Mouse (Mus musculus) layer of hippocampus, adult 8-10 months (tissue): ENCODE measurements around the gene Foxo1. TPM values are rescaled to one million over a fixed set of nuclear protein-coding genes. Genes with fewer than 3 reads are reported as not detected.

Experiments used
- DNase-seq, 2 experiments: peaks; one replicate each; pipeline ENCODE4 v3.0.0; 2022; ENCODE audit warnings: low spot score in 2 of 2
- total RNA-seq, 4 experiments: library from RNA; stranded (reverse); gene quantifications; 2 replicates each; pipeline ENCODE4 v1.2.4; 2022

The Foxo1 gene
- total RNA-seq, 4 experiments from 2014 or later: 20.2 to 23.1 (median 22.8) TPM

DNA sequence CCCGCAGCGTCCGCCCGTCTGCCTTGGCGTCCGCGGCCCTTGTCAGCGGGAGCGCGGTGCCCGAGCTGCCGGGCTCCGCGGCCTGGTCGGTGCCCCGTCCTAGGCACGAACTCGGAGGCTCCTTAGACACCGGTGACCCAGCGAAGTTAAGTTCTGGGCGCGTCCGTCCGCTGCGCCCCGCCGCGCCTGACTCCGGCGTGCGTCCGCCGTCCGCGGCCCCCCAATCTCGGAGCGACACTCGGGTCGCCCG lies 276 bp downstream of the Foxo1 start:
- DNase-seq: no peak

DNA sequence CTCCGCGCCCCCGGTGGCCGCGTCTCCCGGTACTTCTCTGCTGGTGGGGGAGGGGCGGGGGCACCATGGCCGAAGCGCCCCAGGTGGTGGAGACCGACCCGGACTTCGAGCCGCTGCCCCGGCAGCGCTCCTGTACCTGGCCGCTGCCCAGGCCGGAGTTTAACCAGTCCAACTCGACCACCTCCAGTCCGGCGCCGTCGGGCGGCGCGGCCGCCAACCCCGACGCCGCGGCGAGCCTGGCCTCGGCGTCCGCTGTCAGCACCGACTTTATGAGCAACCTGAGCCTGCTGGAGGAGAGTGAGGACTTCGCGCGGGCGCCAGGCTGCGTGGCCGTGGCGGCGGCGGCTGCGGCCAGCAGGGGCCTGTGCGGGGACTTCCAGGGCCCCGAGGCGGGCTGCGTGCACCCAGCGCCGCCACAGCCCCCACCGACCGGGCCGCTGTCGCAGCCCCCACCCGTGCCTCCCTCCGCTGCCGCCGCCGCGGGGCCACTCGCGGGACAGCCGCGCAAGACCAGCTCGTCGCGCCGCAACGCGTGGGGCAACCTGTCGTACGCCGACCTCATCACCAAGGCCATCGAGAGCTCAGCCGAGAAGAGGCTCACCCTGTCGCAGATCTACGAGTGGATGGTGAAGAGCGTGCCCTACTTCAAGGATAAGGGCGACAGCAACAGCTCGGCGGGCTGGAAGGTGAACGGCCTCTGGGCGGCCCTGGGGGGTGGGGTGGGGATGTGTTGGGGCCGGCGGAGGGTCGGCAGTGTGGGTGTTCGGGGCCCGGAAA lies 789 bp downstream of the Foxo1 start:
- DNase-seq: no peak

DNA sequence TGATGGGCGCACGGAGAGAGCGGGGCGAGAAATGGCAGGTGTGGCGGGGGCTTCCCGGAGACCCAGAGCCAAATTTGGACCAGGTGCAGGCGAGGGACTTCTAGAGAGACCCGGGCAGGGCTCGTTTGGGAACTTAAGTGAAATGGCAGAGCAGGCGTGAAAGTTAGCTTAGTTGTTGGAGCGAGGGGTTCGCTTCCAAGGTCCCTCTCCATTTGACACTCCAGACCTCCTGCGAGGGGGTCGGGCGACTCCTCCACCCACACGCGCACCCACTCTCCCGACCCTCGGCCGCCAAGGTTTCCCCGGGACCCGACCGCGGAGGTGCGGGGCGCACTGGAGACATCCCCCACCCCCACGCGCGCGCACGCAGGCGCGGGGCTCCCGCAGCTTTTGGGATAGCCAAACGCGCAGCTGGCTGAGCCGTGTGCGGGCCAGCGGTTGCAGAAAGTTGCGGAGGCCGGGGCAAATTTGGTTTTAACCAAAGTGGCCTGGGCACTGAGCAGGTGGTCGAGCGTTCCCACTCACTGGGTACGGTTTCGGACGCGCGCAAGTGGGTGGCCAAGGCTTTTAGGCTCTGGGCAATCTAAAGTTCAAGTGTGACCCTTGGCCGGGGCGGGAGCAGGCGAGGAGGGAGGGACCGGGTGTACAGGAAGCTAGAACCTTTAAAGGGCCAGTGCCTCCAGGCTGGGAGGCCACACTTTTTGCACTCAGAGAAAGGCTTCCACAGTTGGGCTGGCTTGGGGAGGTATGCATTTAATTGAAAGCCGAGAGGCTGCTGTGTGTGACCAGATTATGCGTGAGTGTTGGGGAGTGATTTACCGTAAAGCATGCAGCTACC lies 1.6 kb downstream of the Foxo1 start:
- peak; percentile 25 to 28 for DNase-seq

DNA sequence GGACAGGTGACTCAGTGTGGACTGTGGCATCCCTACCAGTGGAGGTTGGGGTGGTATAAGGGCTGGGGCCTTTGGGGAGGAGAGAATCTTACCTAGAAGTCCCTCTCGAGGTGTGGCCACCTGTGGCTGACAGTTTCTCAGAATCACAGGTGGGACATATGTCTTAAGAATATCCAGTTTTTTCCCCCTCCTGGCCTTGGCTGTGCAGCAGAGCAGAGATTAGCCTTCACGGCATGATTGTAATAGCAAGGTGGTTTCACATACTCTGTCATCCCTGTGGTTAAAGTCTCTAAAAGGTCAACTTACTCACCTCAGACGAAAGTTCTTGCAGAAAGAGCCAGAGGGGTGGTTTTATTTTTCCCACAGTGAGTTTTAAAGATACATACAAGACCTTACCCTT lies 2.4 kb downstream of the Foxo1 start:
- DNase-seq: no peak

DNA sequence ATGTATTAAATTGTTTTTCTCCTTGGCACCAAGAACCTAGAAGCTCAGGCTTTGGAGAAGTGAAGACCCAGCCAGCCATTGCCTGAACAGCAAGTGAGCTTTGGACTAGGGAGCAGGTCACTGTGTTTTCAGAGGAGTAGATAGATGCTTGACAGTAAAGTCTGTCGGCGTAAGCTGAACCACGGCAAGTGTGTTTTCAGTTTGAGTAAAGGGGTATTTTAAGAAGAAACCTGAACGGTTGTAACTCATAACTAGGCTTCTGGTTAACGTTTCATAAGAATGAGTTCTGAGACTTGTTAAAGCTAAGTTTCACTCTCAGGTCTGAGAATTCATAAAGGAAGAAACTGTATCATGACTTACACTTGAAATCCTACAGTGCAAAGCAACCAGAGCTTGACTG lies 3.2 kb downstream of the Foxo1 start:
- no peak for DNase-seq

DNA sequence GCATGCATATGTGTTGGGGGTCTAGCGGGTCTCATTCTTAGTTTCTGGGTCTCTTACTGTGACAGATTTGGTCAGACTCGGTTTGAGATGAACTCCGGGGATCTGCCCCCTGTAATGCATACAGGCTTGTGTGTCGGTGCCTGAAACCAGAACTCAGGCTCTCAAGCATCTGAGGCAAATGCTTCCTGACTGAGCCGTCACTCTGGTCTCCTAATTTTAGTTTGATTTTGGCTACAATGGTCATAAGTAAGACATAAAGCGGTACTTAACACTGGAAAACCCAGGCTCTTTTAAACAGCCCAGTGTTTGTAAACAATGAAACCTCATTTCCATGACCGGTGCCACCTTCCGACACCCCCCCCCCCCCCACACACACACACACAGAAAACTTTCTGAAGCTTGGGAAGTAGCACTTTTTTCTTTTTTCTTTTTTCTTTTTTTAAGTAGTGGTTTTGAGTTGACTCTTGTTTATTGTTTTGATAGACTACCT lies 4.3 kb downstream of the Foxo1 start:
- DNase-seq: no peak

DNA sequence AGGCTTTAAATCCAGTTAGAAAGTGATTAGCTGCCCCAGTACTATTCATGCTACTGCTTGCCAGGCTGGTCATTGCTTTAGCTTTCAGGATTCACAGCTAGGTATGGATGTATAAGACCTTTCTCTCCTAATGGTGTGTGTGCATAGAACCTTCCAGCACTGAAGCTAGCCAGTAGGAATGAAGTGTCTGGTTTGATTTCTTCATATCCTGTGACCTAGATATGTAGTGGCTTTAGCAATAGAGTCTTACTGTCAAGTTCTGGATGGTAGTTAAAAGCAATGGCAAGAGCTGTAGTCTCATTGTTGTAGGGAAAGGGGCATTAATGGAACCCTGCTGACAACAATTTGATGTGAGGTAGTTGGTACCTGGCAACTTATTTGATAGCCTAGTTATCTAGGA lies 6.3 kb downstream of the Foxo1 start:
- DNase-seq: no peak

DNA sequence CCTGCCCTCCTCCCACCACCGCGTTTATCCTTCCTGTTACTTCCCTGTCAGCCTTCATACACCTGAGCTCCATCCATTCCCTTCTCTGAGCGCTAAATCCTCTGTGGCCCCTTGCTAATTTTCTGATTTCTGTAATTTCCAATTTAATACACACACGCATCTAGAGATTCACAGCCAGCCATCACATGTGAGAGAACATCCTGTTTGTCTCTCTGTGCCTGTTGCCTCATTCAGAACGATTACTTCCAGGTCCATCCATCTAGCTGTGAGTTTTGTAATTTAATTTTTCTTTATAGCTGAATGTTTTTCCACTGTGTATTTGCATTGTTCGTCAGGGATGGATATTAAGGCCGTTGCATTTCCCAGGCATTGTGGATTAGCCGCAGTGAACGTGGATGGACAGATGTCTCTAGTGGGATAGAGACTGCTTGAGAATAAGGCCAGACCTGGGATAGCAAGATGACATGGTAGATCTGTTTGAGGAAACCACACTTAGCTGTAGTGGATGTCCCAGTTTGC lies 7.0 kb downstream of the Foxo1 start:
- no peak for DNase-seq

GRCm38 (mm10) chr3:52280681-52281080 lies 12.5 kb downstream of the Foxo1 start:
- no peak for DNase-seq

DNA sequence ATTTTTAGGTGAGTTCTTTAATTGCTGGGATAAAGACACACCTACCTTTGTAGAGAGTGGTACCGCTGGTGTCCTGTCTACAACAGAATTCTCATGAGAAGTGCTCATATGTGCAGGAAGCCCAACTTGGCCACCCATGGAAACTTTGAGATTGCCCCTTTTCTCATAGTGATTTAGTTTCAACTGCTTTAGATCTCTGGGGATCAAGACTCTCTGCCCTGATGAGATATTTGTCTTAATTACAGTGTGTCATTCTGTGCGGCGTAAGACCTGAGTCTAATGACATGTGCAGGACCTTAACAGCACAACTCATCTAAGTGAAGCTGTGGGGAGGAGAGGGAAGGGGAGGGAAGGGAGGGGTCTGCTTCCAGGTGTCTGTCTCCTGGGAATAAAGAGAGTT lies 13.7 kb downstream of the Foxo1 start:
- DNase-seq: no peak

- no peak for DNase-seq
These were observed 14.2 kb downstream of the Foxo1 start for GRCm38 (mm10) chr3:52282369-52282768.

DNA sequence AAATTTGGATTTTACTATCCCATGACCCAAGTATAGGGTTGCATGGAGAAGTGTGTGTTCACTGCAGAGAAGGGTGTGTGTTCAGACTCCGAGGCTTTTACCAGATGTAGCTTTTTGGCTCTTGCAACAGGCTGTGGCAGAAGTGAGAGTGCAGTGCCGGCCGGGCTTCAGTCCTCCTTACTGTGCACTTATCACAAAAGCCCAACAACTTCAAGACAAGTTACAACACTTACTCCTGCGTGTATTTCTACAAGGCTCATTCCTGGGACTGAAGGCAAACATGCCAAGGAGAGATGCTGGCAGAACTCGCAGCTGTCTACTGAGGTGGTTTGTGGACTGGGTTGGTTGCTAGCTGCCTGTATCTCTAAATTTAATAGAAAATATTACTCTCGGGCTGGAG lies 15.4 kb downstream of the Foxo1 start:
- no peak for DNase-seq

GRCm38 (mm10) chr3:52290811-52291210 lies 22.7 kb downstream of the Foxo1 start:
- DNase-seq: no peak

GRCm38 (mm10) chr3:52292498-52292897 lies 24.4 kb downstream of the Foxo1 start:
- DNase-seq: no peak

DNA sequence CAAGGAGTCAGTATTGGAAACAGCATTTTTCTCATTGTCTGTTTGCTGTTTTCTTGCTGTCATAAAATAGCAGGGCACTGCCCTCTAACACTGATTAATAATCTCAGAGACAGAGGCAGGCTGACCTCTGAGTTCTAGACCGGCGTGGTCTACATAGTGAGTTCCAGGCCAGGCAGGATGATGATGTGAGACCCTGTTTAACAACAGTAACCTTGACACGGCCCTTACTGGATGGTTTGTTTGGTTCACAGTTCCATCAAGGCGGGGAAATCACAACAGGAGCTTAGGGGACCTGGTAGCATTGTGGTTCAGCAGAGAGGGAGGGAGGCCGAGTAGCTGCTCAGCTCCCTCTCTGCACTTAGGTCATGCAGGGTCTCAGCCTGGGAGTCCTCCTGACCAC lies 25.8 kb downstream of the Foxo1 start:
- no peak for DNase-seq

- no peak for DNase-seq
These were observed 27.6 kb downstream of the Foxo1 start for GRCm38 (mm10) chr3:52295688-52296087.

- no peak for DNase-seq
These were observed 28.2 kb downstream of the Foxo1 start for GRCm38 (mm10) chr3:52296224-52296760.

DNA sequence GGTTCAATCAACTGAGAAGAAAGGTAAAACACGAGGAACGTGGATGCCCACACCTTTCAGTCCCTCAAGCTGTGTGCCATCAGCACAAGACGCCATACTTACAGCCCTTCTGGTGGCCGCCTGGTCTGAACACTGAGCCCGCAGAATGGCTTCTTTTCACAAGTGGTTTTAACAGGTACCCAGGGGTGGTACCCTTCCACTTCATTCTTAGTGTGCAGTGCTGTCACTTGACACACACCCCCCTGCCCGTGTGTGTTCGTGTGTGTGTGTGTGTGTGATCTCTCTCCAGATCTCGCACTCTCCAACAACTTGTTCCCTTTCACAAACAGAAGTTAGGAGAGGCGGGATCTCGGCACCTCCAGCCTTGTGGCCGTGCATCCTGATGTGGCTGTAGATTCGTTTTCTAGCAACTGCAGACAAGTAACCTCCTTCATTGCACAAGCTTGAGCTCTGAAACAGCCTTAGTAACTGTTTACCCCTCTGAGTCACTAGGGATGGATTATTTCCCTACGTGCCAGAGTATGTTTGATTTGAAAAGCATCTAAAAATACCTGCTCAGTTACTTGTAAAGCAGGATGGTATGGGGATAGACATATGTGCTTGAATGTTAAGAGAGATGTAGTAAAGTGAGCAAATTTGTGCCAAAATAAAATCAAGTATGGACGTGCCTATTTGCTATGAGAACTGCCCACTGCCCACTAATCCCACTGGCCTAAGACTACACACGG lies 29.3 kb downstream of the Foxo1 start:
- no peak for DNase-seq

- no peak for DNase-seq
These were observed 30.5 kb downstream of the Foxo1 start for GRCm38 (mm10) chr3:52298683-52299082.

GRCm38 (mm10) chr3:52299376-52299775 lies 31.2 kb downstream of the Foxo1 start:
- no peak for DNase-seq

DNA sequence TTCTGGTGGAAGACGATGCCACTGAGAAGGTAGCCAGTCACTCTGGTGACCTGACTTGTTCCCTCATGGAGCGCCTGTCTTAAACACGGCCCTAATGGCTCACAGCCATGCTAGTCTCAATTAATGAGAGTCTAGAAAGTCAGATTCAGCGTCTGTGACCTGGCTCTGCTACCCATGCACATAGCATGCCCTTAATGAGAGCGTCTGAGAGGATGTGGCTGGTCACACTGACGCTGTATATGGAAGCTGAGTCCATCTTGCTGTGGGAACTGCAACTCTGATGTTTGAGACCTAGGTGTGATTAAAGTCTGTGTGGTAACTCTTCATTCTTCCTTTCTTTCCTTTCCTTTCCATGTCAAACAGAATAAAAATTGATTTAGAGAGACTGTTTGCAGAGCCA lies 32.4 kb downstream of the Foxo1 start:
- no peak for DNase-seq

- no peak for DNase-seq
These were observed 35.2 kb downstream of the Foxo1 start for GRCm38 (mm10) chr3:52303301-52303700.
